Mouse (Mus musculus) thymus, postnatal 36 days (tissue): ENCODE measurements around the gene Aldh3a2.
"Not testable (repeated sequence)": the region's sequence is repeated elsewhere in the genome, so short reads cannot be mapped to it uniquely, and the experiment has no call there.

Experiments
- DNase-seq, 2 experiments: peaks; one replicate each; pipeline ENCODE4 v3.0.0; 2022; ENCODE audit warnings: mixed read lengths in 2 of 2

Aldh3a2 gene

GRCm38 (mm10) chr11:61266551-61267533 lies at the start of gene Aldh3a2:
Aldh3a2 (minus strand) TSS chr11:61267464.
- DNase-seq: peak; percentile 96

DNA sequence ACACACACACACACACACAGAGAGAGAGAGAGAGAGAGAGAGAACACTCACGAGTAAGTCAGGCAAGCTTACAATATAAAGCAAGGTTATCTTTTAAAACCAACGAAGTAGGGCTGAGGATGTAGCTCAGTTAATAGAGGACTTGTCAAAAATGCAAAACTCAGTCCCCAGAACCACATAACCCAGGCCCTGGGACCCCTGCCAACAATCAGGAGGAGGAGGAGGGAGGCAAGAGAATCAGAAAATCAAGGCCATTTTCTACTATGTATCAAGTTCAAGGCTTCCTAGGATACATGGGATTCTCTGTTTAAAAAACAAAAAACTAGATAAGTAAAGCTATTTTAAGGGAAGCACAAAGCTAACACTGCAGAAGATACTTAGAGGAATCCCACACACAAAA lies 49.6 kb upstream of the Aldh3a2 start:
- DNase-seq: no peak

DNA sequence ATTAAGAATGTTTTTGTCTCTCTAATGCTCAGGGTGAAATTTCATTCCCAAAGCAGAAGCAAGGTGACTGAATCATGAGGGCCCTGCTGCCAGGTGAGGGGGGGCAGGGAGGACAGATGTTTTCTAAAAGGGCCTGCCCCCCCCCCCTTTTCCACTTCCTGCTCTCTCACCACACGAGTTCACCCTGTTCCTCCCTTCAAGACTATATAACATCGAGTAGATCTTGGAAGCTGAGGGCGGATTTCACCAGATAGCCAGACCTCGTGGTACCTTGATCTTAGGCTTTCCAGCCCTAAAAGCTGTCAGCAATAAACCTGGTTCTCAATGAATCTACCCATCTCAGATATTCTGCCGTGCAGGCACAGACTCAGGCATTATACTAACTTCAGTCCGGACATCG lies 43.1 kb upstream of the Aldh3a2 start:
- peak; percentile 38 to 46 for DNase-seq

DNA sequence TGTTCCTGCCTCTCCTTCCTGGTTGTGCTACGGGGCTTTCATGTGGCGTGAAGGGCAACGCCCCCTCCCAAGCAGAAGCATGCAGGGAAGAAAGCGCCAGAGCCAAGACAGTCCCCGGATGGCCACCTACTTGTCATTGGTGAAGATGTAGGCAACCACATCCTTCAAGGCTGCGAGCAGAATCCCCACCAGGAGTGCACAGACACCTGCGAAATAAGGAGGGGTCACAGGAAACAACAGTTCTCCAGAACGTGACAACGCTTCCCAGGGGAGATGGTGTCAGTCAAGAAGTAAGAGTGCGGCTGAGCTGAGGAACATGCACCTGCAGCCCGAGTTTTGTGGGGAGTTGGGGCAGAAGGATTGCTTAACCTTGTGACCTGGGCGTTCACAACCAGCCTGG lies 42.6 kb upstream of the Aldh3a2 start:
- peak; percentile 65 to 82 for DNase-seq

GRCm38 (mm10) chr11:61307795-61308194 lies 40.5 kb upstream of the Aldh3a2 start:
- peak in 1 of 2 experiments; percentile 32 for DNase-seq

- DNase-seq: peak; percentile 45 to 54
Observed at GRCm38 (mm10) chr11:61305377-61305776, 38.1 kb upstream of the Aldh3a2 start.

GRCm38 (mm10) chr11:61304535-61304934 lies 37.3 kb upstream of the Aldh3a2 start:
- DNase-seq: not testable (repeated sequence)

- DNase-seq: no peak
Observed at GRCm38 (mm10) chr11:61300716-61301392, 33.6 kb upstream of the Aldh3a2 start.

GRCm38 (mm10) chr11:61300205-61300604 lies 32.9 kb upstream of the Aldh3a2 start:
- no peak for DNase-seq

GRCm38 (mm10) chr11:61297901-61298300 lies 30.6 kb upstream of the Aldh3a2 start:
- DNase-seq: no peak

DNA sequence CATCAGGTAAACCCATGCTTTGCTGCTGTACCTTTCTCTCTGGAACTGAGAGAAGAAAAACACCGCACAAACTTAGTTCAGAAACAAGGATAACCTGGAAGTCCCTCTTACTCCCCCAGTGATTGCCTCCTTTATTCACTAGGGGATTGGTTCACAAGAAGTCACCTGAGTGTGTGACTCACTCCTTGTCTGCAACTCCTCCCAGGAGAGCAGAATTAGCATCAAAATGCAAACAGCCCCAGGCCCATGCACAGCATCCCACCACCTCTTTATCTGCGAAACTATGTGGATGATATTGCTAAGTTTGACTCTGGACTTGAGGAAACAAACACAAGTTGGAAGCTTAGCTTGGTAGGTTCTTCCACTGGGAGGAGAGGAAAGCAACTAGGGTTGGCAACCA lies 30.1 kb upstream of the Aldh3a2 start:
- no peak for DNase-seq

GRCm38 (mm10) chr11:61296556-61296955 lies 29.3 kb upstream of the Aldh3a2 start:
- DNase-seq: no peak

DNA sequence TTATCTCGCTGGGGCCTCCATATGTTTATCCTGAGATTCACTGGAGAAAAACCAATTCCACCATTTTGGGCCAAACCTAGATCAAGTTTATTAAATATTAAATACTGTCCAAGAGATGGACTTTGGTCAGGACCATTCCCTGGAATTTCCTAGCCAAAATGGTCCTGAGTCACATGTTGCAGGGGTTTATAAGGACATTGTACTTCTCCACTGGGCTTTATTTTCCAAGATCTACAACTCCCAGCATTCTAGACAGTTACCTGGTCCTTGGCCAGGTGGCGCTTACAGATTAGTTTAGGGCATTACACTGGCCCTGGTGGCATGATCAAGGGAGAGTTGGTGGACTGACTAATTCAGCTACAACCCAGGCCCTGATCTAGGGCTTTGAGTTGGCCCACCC lies 28.3 kb upstream of the Aldh3a2 start:
- no peak for DNase-seq

GRCm38 (mm10) chr11:61294431-61294830 lies 27.2 kb upstream of the Aldh3a2 start:
- no peak for DNase-seq

DNA sequence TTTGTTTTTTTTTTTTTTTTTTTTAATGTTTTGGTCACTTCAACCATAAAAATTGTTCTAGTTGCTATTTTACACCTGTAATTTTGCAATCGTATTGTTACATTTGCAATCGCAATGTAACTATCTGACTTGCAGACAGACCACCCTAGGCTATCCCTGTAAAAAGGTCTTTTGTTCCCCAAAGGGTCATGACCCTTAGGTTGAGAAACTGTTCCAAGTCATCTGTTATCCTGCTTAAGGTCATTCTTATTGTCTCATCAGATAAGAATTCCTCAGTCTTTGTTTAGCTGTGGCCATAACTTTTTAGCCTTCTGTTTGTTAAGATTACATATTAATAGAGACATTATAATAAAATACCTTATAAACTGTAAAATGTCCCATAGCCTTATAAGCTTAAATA lies 26.0 kb upstream of the Aldh3a2 start:
- no peak for DNase-seq

DNA sequence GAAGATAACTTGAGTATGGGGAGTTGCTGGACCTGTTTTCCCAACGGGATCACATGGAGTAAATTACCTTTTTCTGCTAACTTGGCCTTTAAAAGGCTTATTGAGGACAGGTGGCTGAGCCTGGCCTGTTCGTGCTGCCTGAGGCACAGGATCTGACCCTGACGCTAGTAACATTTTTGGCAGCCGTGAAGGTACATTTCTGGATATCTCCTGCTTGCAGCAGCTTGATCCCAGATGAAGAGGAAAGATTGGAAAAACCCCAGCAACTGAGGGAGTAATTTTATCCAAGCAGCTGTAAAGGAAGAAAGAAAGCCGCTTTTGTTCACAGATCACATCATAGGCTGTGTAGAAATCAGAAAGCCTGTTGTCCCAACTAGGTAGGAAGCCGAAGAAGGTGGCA lies 17.1 kb upstream of the Aldh3a2 start:
- no peak for DNase-seq

GRCm38 (mm10) chr11:61283414-61284049 lies 16.3 kb upstream of the Aldh3a2 start:
- no peak for DNase-seq

- no peak for DNase-seq
Observed at GRCm38 (mm10) chr11:61278445-61279077, 11.3 kb upstream of the Aldh3a2 start.

GRCm38 (mm10) chr11:61277937-61278336 lies 10.7 kb upstream of the Aldh3a2 start:
- DNase-seq: no peak

DNA sequence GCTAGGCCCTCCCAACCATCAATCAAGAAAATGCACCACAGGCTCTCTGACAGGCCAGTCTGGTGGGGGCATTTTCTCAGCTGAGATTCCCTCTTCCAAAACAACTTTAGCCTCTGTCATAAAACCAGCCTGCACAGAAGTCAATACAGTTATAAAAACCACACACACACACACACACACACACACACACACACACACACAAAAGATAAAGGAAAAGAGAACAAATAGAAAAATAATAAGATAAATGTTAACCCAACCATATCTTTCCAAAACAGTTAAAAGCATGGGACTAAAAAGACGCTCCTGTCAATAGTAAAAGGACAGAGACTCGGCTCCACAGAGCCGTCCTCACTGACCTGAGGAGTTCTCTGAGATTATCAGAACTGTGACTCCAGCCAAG lies 9.2 kb upstream of the Aldh3a2 start:
- no peak for DNase-seq

- DNase-seq: no peak
Observed at GRCm38 (mm10) chr11:61275106-61275505, 7.8 kb upstream of the Aldh3a2 start.

DNA sequence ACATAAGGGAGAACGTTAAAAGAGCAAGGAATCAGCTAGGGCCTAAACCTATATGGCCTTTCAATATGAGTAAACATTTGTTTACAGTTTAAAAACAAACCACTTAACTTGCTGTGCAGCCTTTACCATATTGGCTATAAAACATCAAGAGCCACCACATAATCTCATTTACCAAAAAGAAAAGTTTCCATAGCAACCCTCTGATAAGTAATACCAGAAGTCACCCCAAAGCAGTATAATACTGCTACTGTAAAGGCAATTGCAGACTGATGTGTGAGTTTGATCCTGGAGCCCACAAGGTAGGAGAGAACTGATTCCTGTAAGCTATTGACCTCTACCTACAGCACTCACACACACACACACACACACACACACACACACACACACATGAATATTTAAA lies 7.2 kb upstream of the Aldh3a2 start:
- no peak for DNase-seq

GRCm38 (mm10) chr11:61273928-61274327 lies 6.7 kb upstream of the Aldh3a2 start:
- DNase-seq: no peak
